ENCODE assay signal across 8 mouse cellular contexts in genomic region chr7:71411293-71412011, GRCm38 (mm10).
A peak's percentile ranks its signal among the peaks of the same experiment; 100 is the strongest.
DNase-seq lines count a peak whose midpoint lies in the region; ATAC-seq and TF ChIP-seq lines count a peak whose summit lies in the region.

No protein-coding gene starts in this region.

- ATAC-seq in forebrain, embryonic 16.5 days: peak; percentile 43
- ATAC-seq in hindbrain, embryonic 14.5 days (ENCODE audit: low FRiP score): peak; percentile 68; the same call in 1 of the 2 replicates
- no peak for ATAC-seq in midbrain, postnatal 0 days (ENCODE audit: low FRiP score)

- H3K36me3 ChIP-seq in forebrain, embryonic 16.5 days (ENCODE audit: control insufficient read depth, insufficient read depth): no peaks in the 10 kb centered on the region
- no peaks in the 10 kb centered on the region for H3K36me3 ChIP-seq in hindbrain, embryonic 14.5 days (replicated peaks; ENCODE audit: control insufficient read depth, insufficient read depth)
- no peaks in the 10 kb centered on the region for H3K36me3 ChIP-seq in liver, adult 2 months (ENCODE audit: control insufficient read depth, insufficient read depth, low read length)
- H3K36me3 ChIP-seq in midbrain, postnatal 0 days (ENCODE audit: insufficient read depth, low read length): no peaks in the 10 kb centered on the region

- H3K9ac ChIP-seq in forebrain, embryonic 16.5 days (replicated peaks; ENCODE audit: low read depth, low read length): 0 out of 2 replicates have a peak overlapping the region, but pooled peaks have one; percentile 33
- H3K9ac ChIP-seq in hindbrain, embryonic 14.5 days: peak overlapping the region; percentile 34; the same call in 1 of the 2 replicates
- no peak overlapping the region for H3K9ac ChIP-seq in liver, adult 2 months (ENCODE audit: low read depth, low read length)
- H3K9ac ChIP-seq in midbrain, postnatal 0 days (replicated peaks; ENCODE audit: low read length, poor library complexity, severe bottlenecking): peak overlapping the region; percentile 48; the same call in 1 of the 2 replicates

- peaks cover 28% of the 10 kb centered on the region for H3K27me3 ChIP-seq in forebrain, embryonic 16.5 days (replicated peaks; ENCODE audit: control insufficient read depth, insufficient read depth, low read length)
- H3K27me3 ChIP-seq in hindbrain, embryonic 14.5 days (ENCODE audit: control insufficient read depth, insufficient read depth, low read length): peaks cover 11% of the 10 kb centered on the region; the same call in 1 of the 2 replicates
- no peaks in the 10 kb centered on the region for H3K27me3 ChIP-seq in liver, adult 2 months (ENCODE audit: control insufficient read depth, insufficient read depth, low read length)
- H3K27me3 ChIP-seq in midbrain, postnatal 0 days (ENCODE audit: insufficient read depth, low read length): peaks cover 9% of the 10 kb centered on the region; the same call in 1 of the 2 replicates

- WGBS in forebrain, embryonic 16.5 days: 3% methylated on average over 14 of the region's 14 CpGs
- 6% methylated on average over 14 of the region's 14 CpGs for WGBS in hindbrain, embryonic 14.5 days
- WGBS in liver, adult 2 months: 12% methylated on average over 14 of the region's 14 CpGs
- 3% methylated on average over 14 of the region's 14 CpGs for WGBS in midbrain, postnatal 0 days

- no peak for TF ChIP-seq CTCF in liver, adult 2 months (IDR thresholded peaks at IDR 0.05; ENCODE audit: low read depth, low read length)
- no peak for TF ChIP-seq CTCF in midbrain, postnatal 0 days (IDR thresholded peaks at IDR 0.05)

- intact Hi-C loops in left cerebral cortex, postnatal 25 days (cut with DNase I): loop anchor here (1.0 to 10.0 kb wide), 5 partner anchors 32 to 1919 kb away; no protein-coding TSS in a partner anchor

- peak; percentile 4 for DNase-seq in gastrocnemius, adult 18-20 months (ENCODE audit: low spot score)
- DNase-seq in gastrocnemius, adult 8-10 months (ENCODE audit: low spot score in 2 of 2): no peak
- DNase-seq in hindbrain, embryonic 14.5 days (ENCODE audit: low spot score): peak; percentile 50
- peak; percentile 36 for DNase-seq in liver, adult 2 months (ENCODE audit: extremely low read depth, low read depth, low spot score)
- peak; percentile 44 for DNase-seq in midbrain, postnatal 0 days (ENCODE audit: low spot score)
- no peak for DNase-seq in left cerebral cortex, postnatal 25 days (ENCODE audit: low spot score in 2 of 2)
- DNase-seq in spleen, postnatal 36 days (ENCODE audit: low spot score in 2 of 2): no peak

- H3K27ac ChIP-seq in forebrain, embryonic 16.5 days (ENCODE audit: low read length): no peak overlapping the region
- H3K27ac ChIP-seq in hindbrain, embryonic 14.5 days: peak overlapping the region; percentile 51; the same call in 1 of the 2 replicates
- peak overlapping the region; percentile 49 for H3K27ac ChIP-seq in liver, adult 2 months (replicated peaks; ENCODE audit: insufficient read depth, low read depth, low read length)
- H3K27ac ChIP-seq in midbrain, postnatal 0 days (ENCODE audit: low read depth, low read length): no peak overlapping the region

- peaks cover 7% of the 10 kb centered on the region for H3K4me1 ChIP-seq in forebrain, embryonic 16.5 days (replicated peaks; ENCODE audit: control insufficient read depth, insufficient read depth, low read length)
- H3K4me1 ChIP-seq in hindbrain, embryonic 14.5 days (replicated peaks; ENCODE audit: control insufficient read depth, insufficient read depth, low read length): no peaks in the 10 kb centered on the region
- peaks cover 1% of the 10 kb centered on the region; the same call in 1 of the 2 replicates for H3K4me1 ChIP-seq in liver, adult 2 months (ENCODE audit: control insufficient read depth, insufficient read depth, low read length)
- H3K4me1 ChIP-seq in midbrain, postnatal 0 days (ENCODE audit: insufficient read depth, low read length): no peaks in the 10 kb centered on the region

- H3K9me3 ChIP-seq in forebrain, embryonic 16.5 days (ENCODE audit: control insufficient read depth, low read length): no peaks in the 10 kb centered on the region
- no peaks in the 10 kb centered on the region for H3K9me3 ChIP-seq in hindbrain, embryonic 14.5 days (ENCODE audit: control insufficient read depth, low read length)
- no peaks in the 10 kb centered on the region for H3K9me3 ChIP-seq in midbrain, postnatal 0 days (ENCODE audit: low read length)

- H3K4me2 ChIP-seq in forebrain, embryonic 16.5 days (ENCODE audit: low read length): peak overlapping the region; percentile 58
- peak overlapping the region; percentile 60 for H3K4me2 ChIP-seq in hindbrain, embryonic 14.5 days (replicated peaks)
- H3K4me2 ChIP-seq in midbrain, postnatal 0 days (ENCODE audit: low read depth, low read length, poor library complexity, severe bottlenecking): peak overlapping the region; percentile 71

- TF ChIP-seq POLR2A in liver, adult 2 months (IDR thresholded peaks at IDR 0.05; ENCODE audit: extremely low read depth, insufficient read depth, low read length): no peak

- H3K79me2 ChIP-seq in liver, adult 2 months (ENCODE audit: control insufficient read depth, insufficient read depth, low read length): no peaks in the 10 kb centered on the region

- H3K4me3 ChIP-seq in forebrain, embryonic 16.5 days (replicated peaks; ENCODE audit: low read length): peak overlapping the region; percentile 36
- H3K4me3 ChIP-seq in hindbrain, embryonic 14.5 days (replicated peaks; ENCODE audit: low read length): peak overlapping the region; percentile 27
- no peak overlapping the region for H3K4me3 ChIP-seq in liver, adult 2 months (ENCODE audit: insufficient read depth, low read depth, low read length)
- peak overlapping the region; percentile 34 for H3K4me3 ChIP-seq in midbrain, postnatal 0 days (ENCODE audit: low read depth, low read length)

Comparison
In these comparisons a context has a peak if more than half of its experiments do, and no peak if none do; other contexts are left out.
1. DNase-seq: peak in gastrocnemius, adult 18-20 months (single experiment), hindbrain, embryonic 14.5 days (single experiment), liver, adult 2 months (single experiment) and midbrain, postnatal 0 days (single experiment); none in gastrocnemius, adult 8-10 months (0 of 2), left cerebral cortex, postnatal 25 days (0 of 2) and spleen, postnatal 36 days (0 of 2).
2. H3K27ac ChIP-seq: peak in hindbrain, embryonic 14.5 days (single experiment) and liver, adult 2 months (single experiment); none in forebrain, embryonic 16.5 days (single experiment) and midbrain, postnatal 0 days (single experiment).
3. Peak in every context shown above with its lines, with median percentiles within 50 percentile points of each other: H3K4me2 ChIP-seq.